Mouse (Mus musculus) erythroblast, embryonic 14.5 days (primary cell): ENCODE results near the gene Ermap.

Source experiments
- GATA1 ChIP-seq: IDR thresholded peaks from 2 replicates; pipeline ENCODE4 v1.6.1; 2012; ENCODE audit warnings: low read length, inconsistent platforms, mixed read lengths
- TAL1 ChIP-seq: IDR thresholded peaks from 3 replicates; pipeline ENCODE4 v1.6.1; 2012; ENCODE audit warnings: low read length, inconsistent platforms, mixed read lengths

DNA sequence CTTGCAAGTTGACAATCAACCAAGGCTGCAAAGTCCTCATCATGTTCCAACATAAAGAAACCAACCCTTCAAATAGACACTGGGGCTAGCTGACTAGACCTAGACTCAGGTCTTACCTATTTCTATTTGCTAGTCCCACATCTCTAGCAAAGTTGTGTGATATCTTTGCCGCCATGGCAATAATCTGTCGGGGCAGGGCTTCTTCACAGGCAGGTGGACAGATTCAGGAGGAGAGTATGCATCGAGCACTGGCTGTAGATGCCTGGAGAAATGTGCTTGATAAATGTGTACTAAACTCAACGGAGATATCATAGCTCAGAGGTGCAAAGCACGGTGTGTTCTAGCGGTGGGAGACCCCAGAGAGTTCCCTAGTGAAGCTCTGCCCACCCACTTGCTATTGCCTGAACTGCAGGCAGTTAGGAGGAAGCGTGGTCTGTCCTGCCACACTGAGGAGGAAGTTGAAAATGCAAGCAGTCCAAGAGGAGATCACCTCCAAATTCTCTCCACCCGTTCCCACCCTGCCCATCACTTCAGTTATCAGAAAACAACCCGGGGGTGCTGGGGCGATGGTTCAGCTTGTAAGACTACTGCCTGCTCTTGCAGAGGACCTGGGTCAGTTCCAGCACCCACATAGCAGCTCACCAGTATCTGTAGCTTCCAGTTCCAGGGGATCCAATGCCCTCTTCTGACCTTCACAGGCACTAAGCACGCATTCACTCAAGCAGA is 1.6 kb downstream of the Ermap start:
- TF ChIP-seq TAL1 (no peak), GATA1 (no peak)
